Mouse (Mus musculus): ENCODE measurements around the gene Ddx41. TPM values are rescaled to one million over a fixed set of nuclear protein-coding genes. Genes with fewer than 3 reads are reported as not detected.
A peak's percentile ranks its signal among the peaks of the same experiment; 100 is the strongest.

The Ddx41 gene
- polyA plus RNA-seq, 1 experiment from 2014 or later: 78.5 TPM

GRCm38 (mm10) chr13:55535796-55536193, 663 bp downstream of the Ddx41 start:
- Histone ChIP-seq H3K4me3 (peak overlapping the region; percentile 96), H3K36me3 (peaks cover 72% of the 10 kb centered on the region), H3K9me3 (no peaks in the 10 kb centered on the region), H3K27ac (no peak overlapping the region), H3K4me1 (peaks cover 10% of the 10 kb centered on the region; the same call in 1 of the 2 replicates), H3K27me3 (no peaks in the 10 kb centered on the region), H3K9ac (peak overlapping the region; percentile 87), H3K4me2 (replicated peaks) (peak overlapping the region; percentile 96)
- 20% methylated on average over 17 of the region's 17 CpGs for WGBS
- peak; percentile 7; the same call in 1 of the 2 replicates for ATAC-seq (ENCODE audit: insufficient number of reproducible peaks, insufficient read depth, low FRiP score, low TSS enrichment)

- H3K36me3 ChIP-seq: peaks cover 72% of the 10 kb centered on the region
- H3K4me1 ChIP-seq: peaks cover 10% of the 10 kb centered on the region; the same call in 1 of the 2 replicates
- H3K4me2 ChIP-seq (replicated peaks): peak overlapping the region; percentile 96
- WGBS: 96% methylated on average over 15 of the region's 15 CpGs
- peak overlapping the region; percentile 87; the same call in 1 of the 2 replicates for H3K9ac ChIP-seq
- H3K27ac ChIP-seq: no peak overlapping the region
- no peaks in the 10 kb centered on the region for H3K27me3 ChIP-seq
- H3K9me3 ChIP-seq: no peaks in the 10 kb centered on the region
- no peak for ATAC-seq (ENCODE audit: insufficient number of reproducible peaks, insufficient read depth, low FRiP score, low TSS enrichment)
- H3K4me3 ChIP-seq: peak overlapping the region; percentile 96
Measured at GRCm38 (mm10) chr13:55535191-55535590, 1.3 kb downstream of the Ddx41 start.

GRCm38 (mm10) chr13:55529198-55529915, 7.1 kb downstream of the Ddx41 start, which contains the start of gene Dok3:
Dok3 (minus strand) TSS chr13:55529296.
- H3K4me3 ChIP-seq: no peak within 1 kb of the TSS
- no peak within 1 kb of the TSS for H3K9ac ChIP-seq
- ATAC-seq (ENCODE audit: insufficient number of reproducible peaks, insufficient read depth, low FRiP score, low TSS enrichment): no peak
- H3K36me3 ChIP-seq: peaks cover 50% of the 10 kb centered on the region
- H3K4me1 ChIP-seq: no peaks in the 10 kb centered on the region
- no peaks in the 10 kb centered on the region for H3K27me3 ChIP-seq
- 75% methylated on average over 8 of the region's 8 CpGs for WGBS
- no peak within 1 kb of the TSS for H3K4me2 ChIP-seq (replicated peaks)
- no peak within 1 kb of the TSS for H3K27ac ChIP-seq
- H3K9me3 ChIP-seq: no peaks in the 10 kb centered on the region

GRCm38 (mm10) chr13:55527834-55528772, 8.4 kb downstream of the Ddx41 start:
- Histone ChIP-seq H3K36me3 (peaks cover 38% of the 10 kb centered on the region), H3K4me2 (replicated peaks) (no peak overlapping the region), H3K27me3 (no peaks in the 10 kb centered on the region), H3K9me3 (no peaks in the 10 kb centered on the region), H3K4me1 (no peaks in the 10 kb centered on the region), H3K27ac (no peak overlapping the region), H3K9ac (no peak overlapping the region), H3K4me3 (no peak overlapping the region)
- 81% methylated on average over 18 of the region's 18 CpGs for WGBS
- ATAC-seq (ENCODE audit: insufficient number of reproducible peaks, insufficient read depth, low FRiP score, low TSS enrichment): no peak

- no peak overlapping the region for H3K4me2 ChIP-seq (replicated peaks)
- H3K4me3 ChIP-seq: no peak overlapping the region
- no peaks in the 10 kb centered on the region for H3K27me3 ChIP-seq
- no peak for ATAC-seq (ENCODE audit: insufficient number of reproducible peaks, insufficient read depth, low FRiP score, low TSS enrichment)
- H3K36me3 ChIP-seq: peaks cover 30% of the 10 kb centered on the region
- H3K4me1 ChIP-seq: no peaks in the 10 kb centered on the region
- 86% methylated on average over 16 of the region's 16 CpGs for WGBS
- no peaks in the 10 kb centered on the region for H3K9me3 ChIP-seq
- H3K27ac ChIP-seq: no peak overlapping the region
- H3K9ac ChIP-seq: no peak overlapping the region
Measured at GRCm38 (mm10) chr13:55527212-55527611, 9.2 kb downstream of the Ddx41 start.

- Histone ChIP-seq H3K4me3 (no peak overlapping the region), H3K36me3 (peaks cover 18% of the 10 kb centered on the region), H3K27me3 (no peaks in the 10 kb centered on the region), H3K9me3 (no peaks in the 10 kb centered on the region), H3K4me2 (replicated peaks) (no peak overlapping the region), H3K27ac (no peak overlapping the region), H3K9ac (no peak overlapping the region), H3K4me1 (no peaks in the 10 kb centered on the region)
- no peak for ATAC-seq (ENCODE audit: insufficient number of reproducible peaks, insufficient read depth, low FRiP score, low TSS enrichment)
- 80% methylated on average over 16 of the region's 16 CpGs for WGBS
Measured at GRCm38 (mm10) chr13:55525733-55526553, 10.5 kb downstream of the Ddx41 start.

- no peak overlapping the region for H3K9ac ChIP-seq
- no peak overlapping the region for H3K27ac ChIP-seq
- WGBS: 88% methylated on average over 23 of the region's 23 CpGs
- no peaks in the 10 kb centered on the region for H3K4me1 ChIP-seq
- H3K9me3 ChIP-seq: no peaks in the 10 kb centered on the region
- no peak for ATAC-seq (ENCODE audit: insufficient number of reproducible peaks, insufficient read depth, low FRiP score, low TSS enrichment)
- H3K4me2 ChIP-seq (replicated peaks): no peak overlapping the region
- H3K36me3 ChIP-seq: peaks cover under 1% of the 10 kb centered on the region; the same call in 1 of the 2 replicates
- H3K4me3 ChIP-seq: no peak overlapping the region
- H3K27me3 ChIP-seq: no peaks in the 10 kb centered on the region
Measured at GRCm38 (mm10) chr13:55523951-55524600, 12.4 kb downstream of the Ddx41 start.

- no peak overlapping the region for H3K4me2 ChIP-seq (replicated peaks)
- ATAC-seq (ENCODE audit: insufficient number of reproducible peaks, insufficient read depth, low FRiP score, low TSS enrichment): no peak
- H3K4me3 ChIP-seq: no peak overlapping the region
- H3K36me3 ChIP-seq: no peaks in the 10 kb centered on the region
- H3K4me1 ChIP-seq: no peaks in the 10 kb centered on the region
- 38% methylated on average over 17 of the region's 17 CpGs for WGBS
- no peak overlapping the region; the same call in 1 of the 2 replicates for H3K27ac ChIP-seq
- H3K9me3 ChIP-seq: no peaks in the 10 kb centered on the region
- H3K27me3 ChIP-seq: no peaks in the 10 kb centered on the region
- no peak overlapping the region for H3K9ac ChIP-seq
Measured at GRCm38 (mm10) chr13:55523278-55523677, 13.2 kb downstream of the Ddx41 start.

GRCm38 (mm10) chr13:55522730-55523129, 13.7 kb downstream of the Ddx41 start:
- no peak for ATAC-seq (ENCODE audit: insufficient number of reproducible peaks, insufficient read depth, low FRiP score, low TSS enrichment)
- no peaks in the 10 kb centered on the region for H3K9me3 ChIP-seq
- WGBS: 54% methylated on average over 8 of the region's 8 CpGs

GRCm38 (mm10) chr13:55519606-55520005, 16.9 kb downstream of the Ddx41 start:
- 84% methylated on average over 4 of the region's 4 CpGs for WGBS
- H3K36me3 ChIP-seq: no peaks in the 10 kb centered on the region
- H3K9ac ChIP-seq: no peak overlapping the region
- no peak overlapping the region for H3K27ac ChIP-seq
- H3K9me3 ChIP-seq: no peaks in the 10 kb centered on the region
- H3K4me2 ChIP-seq (replicated peaks): no peak overlapping the region
- no peak for ATAC-seq (ENCODE audit: insufficient number of reproducible peaks, insufficient read depth, low FRiP score, low TSS enrichment)
- no peaks in the 10 kb centered on the region for H3K27me3 ChIP-seq
- no peaks in the 10 kb centered on the region for H3K4me1 ChIP-seq
- no peak overlapping the region for H3K4me3 ChIP-seq

More at GRCm38 (mm10) chr13:55522730-55523129, 13.7 kb downstream of the Ddx41 start:
- H3K27me3 ChIP-seq: no peaks in the 10 kb centered on the region
- no peak overlapping the region for H3K4me2 ChIP-seq (replicated peaks)
- no peaks in the 10 kb centered on the region for H3K4me1 ChIP-seq
- H3K36me3 ChIP-seq: no peaks in the 10 kb centered on the region
- no peak overlapping the region for H3K4me3 ChIP-seq
- no peak overlapping the region; the same call in 1 of the 2 replicates for H3K27ac ChIP-seq
- H3K9ac ChIP-seq: no peak overlapping the region

- H3K27ac ChIP-seq: no peak overlapping the region
- H3K4me1 ChIP-seq: peaks cover 8% of the 10 kb centered on the region
- no peak overlapping the region for H3K4me3 ChIP-seq
- ATAC-seq (ENCODE audit: insufficient number of reproducible peaks, insufficient read depth, low FRiP score, low TSS enrichment): no peak
- H3K9me3 ChIP-seq: no peaks in the 10 kb centered on the region
- H3K9ac ChIP-seq: no peak overlapping the region
- H3K36me3 ChIP-seq: no peaks in the 10 kb centered on the region
- WGBS: 10% methylated on average over 5 of the region's 5 CpGs
- H3K4me2 ChIP-seq (replicated peaks): no peak overlapping the region
- no peaks in the 10 kb centered on the region for H3K27me3 ChIP-seq
Measured at GRCm38 (mm10) chr13:55516955-55517354, 19.5 kb downstream of the Ddx41 start.
